Mouse (Mus musculus) kidney, postnatal 0 days (tissue): ENCODE measurements around the gene F830045P16Rik. TPM values are rescaled to one million over a fixed set of nuclear protein-coding genes. Genes with fewer than 3 reads are reported as not detected.

ENCODE experiments used
- ATAC-seq: fragments of 200-750 bp; cut with Nextera tagmentation; replicated peaks from 2 replicates; pipeline ENCODE4 v1.8.0; 2017; ENCODE audit warnings: low read depth, moderate number of reproducible peaks, moderate TSS enrichment, moderate library complexity; ENCODE audit not compliant: low FRiP score
- DNase-seq: peaks from one replicate; pipeline ENCODE4 v3.0.0-alpha.2; 2016; ENCODE audit warnings: low spot score
- H3K27ac ChIP-seq: fragments of 300-500 bp; sonication (generic); 2 replicates; pipeline ENCODE4 v1.5.1; 2014; ENCODE audit warnings: mild to moderate bottlenecking
- H3K27me3 ChIP-seq: fragments of 300-500 bp; sonication (generic); 2 replicates; pipeline ENCODE4 v1.6.1; 2014; ENCODE audit warnings: low read length, mixed read lengths; ENCODE audit not compliant: insufficient read depth
- H3K36me3 ChIP-seq: fragments of 300-500 bp; sonication (generic); 2 replicates; pipeline ENCODE4 v1.6.1; 2014; ENCODE audit warnings: low read length, mixed read lengths; ENCODE audit not compliant: insufficient read depth
- H3K4me1 ChIP-seq: fragments of 300-500 bp; sonication (generic); replicated peaks from 2 replicates; pipeline ENCODE4 v1.6.1; 2014; ENCODE audit warnings: antibody characterized with exemption, low read length, mixed read lengths; ENCODE audit not compliant: insufficient read depth
- H3K4me2 ChIP-seq: fragments of 300-500 bp; sonication (generic); 2 replicates; pipeline ENCODE4 v1.6.1; 2014; ENCODE audit warnings: mild to moderate bottlenecking, low read length, moderate library complexity, mixed read lengths
- H3K4me3 ChIP-seq: fragments of 300-500 bp; sonication (generic); replicated peaks from 2 replicates; pipeline ENCODE4 v1.5.1; 2014; ENCODE audit warnings: low read depth, low read length
- H3K9ac ChIP-seq: fragments of 300-500 bp; sonication (generic); 2 replicates; pipeline ENCODE4 v1.6.1; 2014; ENCODE audit warnings: low read depth, low read length
- H3K9me3 ChIP-seq: fragments of 300-500 bp; sonication (generic); replicated peaks from 2 replicates; pipeline ENCODE4 v1.6.1; 2016; ENCODE audit warnings: low read length, inconsistent platforms, mixed read lengths
- CTCF ChIP-seq: IDR thresholded peaks from 2 replicates; pipeline ENCODE4 v1.5.1; 2016; ENCODE audit warnings: antibody characterized with exemption, low read depth, mild to moderate bottlenecking, moderate library complexity
- WGBS: fragments of 180-500 bp; shearing (Covaris S2); extraction: QIAGEN DNeasy Blood & Tissue Kit; methylation state at CpG from one replicate; pipeline ENCODE4 v1.1.7; 2014; 5-methylcytosine and 5-hydroxymethylcytosine counted together
- polyA plus RNA-seq: library from polyadenylated mRNA; unstranded; fragments of >200 nt; fragmentation: Nextera tagmentation; extraction: Ambion mirVana; gene quantifications from 2 replicates; pipeline ENCODE4 v1.2.1, GENCODE M21; 2015

F830045P16Rik gene
- polyA plus RNA-seq, 1 experiment from 2014 or later, result not detected

DNA sequence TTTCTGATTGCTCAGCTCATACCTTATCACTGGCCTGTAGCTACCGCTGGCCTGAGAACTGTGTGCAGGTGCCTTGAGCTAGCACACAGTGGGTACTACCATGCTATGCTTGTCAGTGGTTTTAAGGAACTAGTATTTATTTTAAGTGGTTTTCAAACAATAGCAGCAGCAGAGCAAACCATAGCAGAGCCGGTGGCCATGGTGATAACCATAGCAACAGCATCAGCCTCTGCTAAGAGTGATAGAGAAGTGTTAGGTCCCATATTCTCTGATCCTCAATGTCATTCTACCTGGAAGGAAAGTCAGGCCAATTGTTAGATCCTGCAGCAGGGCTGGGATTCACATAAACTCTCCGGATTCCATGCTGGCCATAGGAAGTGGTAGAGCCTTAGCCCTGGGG, 121.8 kb downstream of the F830045P16Rik start:
- Histone ChIP-seq H3K9me3 (no peaks in the 10 kb centered on the region), H3K9ac (no peak overlapping the region), H3K27ac (no peak overlapping the region), H3K4me1 (no peaks in the 10 kb centered on the region), H3K27me3 (no peaks in the 10 kb centered on the region), H3K4me3 (no peak overlapping the region), H3K4me2 (no peak overlapping the region), H3K36me3 (no peaks in the 10 kb centered on the region)
- no peak for TF ChIP-seq CTCF
- ATAC-seq, result no peak
- DNase-seq, result no peak
- WGBS, result 85% methylated on average over 3 of the region's 3 CpGs

GRCm38 (mm10) chr2:129413488-129413887, 122.9 kb downstream of the F830045P16Rik start:
- TF ChIP-seq CTCF, result no peak
- 57% methylated on average over 6 of the region's 6 CpGs for WGBS
- no peak overlapping the region for H3K4me2 ChIP-seq

DNA sequence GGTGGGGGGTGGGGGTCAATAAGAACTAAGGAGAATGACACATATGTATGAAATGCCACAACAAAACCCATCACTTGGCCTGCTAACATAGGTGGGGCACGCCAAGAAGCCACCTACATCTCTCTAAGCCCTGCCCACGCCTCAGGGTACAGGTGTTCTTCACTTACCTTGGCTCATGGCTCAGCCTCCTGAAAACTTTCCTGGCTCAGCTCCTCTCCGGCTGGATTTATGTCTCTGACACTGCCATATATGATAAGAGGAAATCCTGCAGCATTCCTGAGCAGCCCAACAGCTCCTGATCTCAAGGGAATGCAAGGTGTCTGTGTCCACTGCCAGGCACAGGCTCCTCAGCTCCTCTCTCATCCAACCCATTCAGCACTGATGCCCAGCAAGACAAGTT, 124.8 kb downstream of the F830045P16Rik start:
- DNase-seq, result no peak
- H3K4me3 ChIP-seq, result no peak overlapping the region
- H3K4me2 ChIP-seq, result no peak overlapping the region
- 70% methylated on average over 3 of the region's 3 CpGs for WGBS
- no peak for TF ChIP-seq CTCF
- no peak overlapping the region for H3K27ac ChIP-seq
- no peak for ATAC-seq
- H3K9me3 ChIP-seq, result no peaks in the 10 kb centered on the region
- no peak overlapping the region for H3K9ac ChIP-seq
- no peaks in the 10 kb centered on the region for H3K36me3 ChIP-seq
- no peaks in the 10 kb centered on the region for H3K27me3 ChIP-seq
- no peaks in the 10 kb centered on the region for H3K4me1 ChIP-seq

More at GRCm38 (mm10) chr2:129413488-129413887, 122.9 kb downstream of the F830045P16Rik start:
- DNase-seq (no peak), ATAC-seq (no peak)
- no peaks in the 10 kb centered on the region for H3K9me3 ChIP-seq
- no peak overlapping the region for H3K4me3 ChIP-seq
- H3K9ac ChIP-seq, result no peak overlapping the region
- H3K27me3 ChIP-seq, result no peaks in the 10 kb centered on the region
- H3K4me1 ChIP-seq, result no peaks in the 10 kb centered on the region
- no peaks in the 10 kb centered on the region for H3K36me3 ChIP-seq
- no peak overlapping the region for H3K27ac ChIP-seq

DNA sequence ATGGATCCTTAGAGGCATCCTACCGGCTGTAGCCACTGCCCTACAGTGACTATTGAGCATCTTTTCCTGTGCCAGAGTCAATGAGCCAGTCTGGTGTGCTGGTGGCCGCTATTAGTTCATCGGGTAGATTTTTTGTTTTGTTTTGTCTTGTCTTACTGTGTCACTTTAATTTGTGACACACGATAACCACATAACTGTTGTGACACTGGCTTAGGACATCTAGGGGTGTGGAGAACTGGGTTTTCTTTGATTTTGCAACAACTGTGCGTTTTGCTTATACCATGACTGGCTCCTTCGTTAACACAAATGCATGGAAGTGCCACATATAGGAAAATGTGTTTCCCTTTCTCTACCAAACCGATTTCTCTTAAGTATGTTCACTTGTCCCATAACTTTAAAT, 126.1 kb downstream of the F830045P16Rik start:
- TF ChIP-seq CTCF, result no peak
- Histone ChIP-seq H3K9ac (no peak overlapping the region), H3K27me3 (no peaks in the 10 kb centered on the region), H3K27ac (no peak overlapping the region), H3K4me2 (no peak overlapping the region), H3K9me3 (no peaks in the 10 kb centered on the region), H3K36me3 (no peaks in the 10 kb centered on the region), H3K4me1 (no peaks in the 10 kb centered on the region), H3K4me3 (no peak overlapping the region)
- no peak for DNase-seq
- ATAC-seq, result no peak
- 82% methylated on average over 7 of the region's 7 CpGs for WGBS

DNA sequence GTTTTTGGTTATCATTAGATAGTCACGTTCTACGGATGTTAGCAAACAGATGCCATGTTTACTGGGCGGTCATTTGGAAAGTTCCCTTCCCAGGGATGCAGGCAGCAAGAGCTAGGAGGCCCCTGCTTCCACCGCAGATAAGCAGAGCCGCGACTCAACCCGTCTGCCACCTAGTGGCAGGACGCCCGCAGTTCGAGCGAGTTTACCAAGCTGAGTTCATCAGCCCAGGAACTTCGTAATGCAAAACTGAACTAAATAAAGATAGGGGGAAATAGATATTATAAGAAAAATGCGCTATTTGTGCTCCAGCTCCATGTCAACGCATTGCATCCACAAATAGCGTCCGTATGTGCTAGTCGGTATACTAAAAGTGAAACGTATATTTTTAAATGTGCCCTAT, 127.9 kb downstream of the F830045P16Rik start:
- Histone ChIP-seq H3K4me3 (no peak overlapping the region), H3K27me3 (no peaks in the 10 kb centered on the region), H3K27ac (no peak overlapping the region), H3K9ac (no peak overlapping the region), H3K9me3 (no peaks in the 10 kb centered on the region), H3K36me3 (no peaks in the 10 kb centered on the region), H3K4me1 (no peaks in the 10 kb centered on the region), H3K4me2 (no peak overlapping the region)
- TF ChIP-seq CTCF, result peak; percentile 81
- DNase-seq, result peak; percentile 81
- WGBS, result 17% methylated on average over 18 of the region's 18 CpGs
- ATAC-seq, result no peak

Other genes starting within 250 kb of the F830045P16Rik start
- gene Ckap2l, start 239.4 kb downstream of the F830045P16Rik start, polyA plus RNA-seq, result 22.8 and 22.9 TPM in 2 replicates
- gene Il1a, start 226.6 kb downstream of the F830045P16Rik start, polyA plus RNA-seq, result not detected in 2 replicates
- gene Il1b, start 165.5 kb downstream of the F830045P16Rik start, polyA plus RNA-seq, result 0.43 TPM in 2 replicates
- gene Sirpa, start 56.2 kb upstream of the F830045P16Rik start, polyA plus RNA-seq, result 22.5 and 25.5 TPM in 2 replicates
- gene Pdyn, start 163.2 kb upstream of the F830045P16Rik start, polyA plus RNA-seq, result 0.41 and 0.48 TPM in 2 replicates